Mouse (Mus musculus) heart, embryonic 16.5 days (tissue): ENCODE measurements around the gene Scamp1. TPM values are rescaled to one million over a fixed set of nuclear protein-coding genes. Genes with fewer than 3 reads are reported as not detected.
"Not testable (repeated sequence)": the region's sequence is repeated elsewhere in the genome, so short reads cannot be mapped to it uniquely, and the experiment has no call there.

Experiments
- ATAC-seq: fragments of 200-750 bp; cut with Nextera tagmentation; replicated peaks from 2 replicates; pipeline ENCODE4 v1.8.0; 2017; ENCODE audit warnings: moderate number of reproducible peaks; ENCODE audit not compliant: insufficient read depth, low FRiP score; ENCODE audit errors: extremely low read depth
- H3K27ac ChIP-seq: fragments of 300-500 bp; sonication (generic); 2 replicates; pipeline ENCODE4 v1.5.1; 2014; ENCODE audit warnings: mild to moderate bottlenecking, low read length, control low read depth, moderate library complexity
- H3K27me3 ChIP-seq: fragments of 300-500 bp; sonication (generic); 2 replicates; pipeline ENCODE4 v1.6.1; 2014; ENCODE audit warnings: low read length, mixed read lengths; ENCODE audit not compliant: control insufficient read depth, insufficient read depth
- H3K36me3 ChIP-seq: fragments of 300-500 bp; sonication (generic); 2 replicates; pipeline ENCODE4 v1.6.1; 2014; ENCODE audit not compliant: control insufficient read depth, insufficient read depth
- H3K4me1 ChIP-seq: fragments of 300-500 bp; sonication (generic); 2 replicates; pipeline ENCODE4 v1.6.1; 2014; ENCODE audit warnings: low read length, mixed read lengths; ENCODE audit not compliant: control insufficient read depth, insufficient read depth
- H3K4me2 ChIP-seq: fragments of 300-500 bp; sonication (generic); 2 replicates; pipeline ENCODE4 v1.6.1; 2014; ENCODE audit warnings: low read depth, mild to moderate bottlenecking, control low read depth, low read length
- H3K4me3 ChIP-seq: fragments of 300-500 bp; sonication (generic); 2 replicates; pipeline ENCODE4 v1.5.1; 2014; ENCODE audit warnings: mild to moderate bottlenecking, control low read depth, low read length
- H3K9ac ChIP-seq: fragments of 300-500 bp; sonication (generic); 2 replicates; pipeline ENCODE4 v1.6.1; 2014; ENCODE audit warnings: low read length, control low read depth
- H3K9me3 ChIP-seq: fragments of 300-500 bp; sonication (generic); replicated peaks from 2 replicates; pipeline ENCODE4 v1.6.1; 2016; ENCODE audit warnings: low read length; ENCODE audit not compliant: control insufficient read depth
- WGBS: fragments of 180-500 bp; shearing (Covaris S2); extraction: QIAGEN DNeasy Blood & Tissue Kit; methylation state at CpG from one replicate; pipeline ENCODE4 v1.1.7; 2014; 5-methylcytosine and 5-hydroxymethylcytosine counted together
- polyA plus RNA-seq: library from polyadenylated mRNA; unstranded; fragments of >200 nt; fragmentation: Nextera tagmentation; extraction: Ambion mirVana; gene quantifications from 2 replicates; pipeline ENCODE4 v1.2.1, GENCODE M21; 2015

The Scamp1 gene
- 25.0 and 25.9 TPM in 2 replicates for polyA plus RNA-seq

GRCm38 (mm10) chr13:94285281-94285871, at the start of gene Scamp1:
Scamp1 (minus strand) TSS chr13:94285857.
- no peaks in the 10 kb centered on the region for H3K9me3 ChIP-seq
- no peaks in the 10 kb centered on the region for H3K36me3 ChIP-seq
- peak within 1 kb of the TSS; percentile 92 for H3K4me2 ChIP-seq
- peak within 1 kb of the TSS; percentile 96 for H3K9ac ChIP-seq
- H3K4me3 ChIP-seq, result peak within 1 kb of the TSS; percentile 91
- H3K27me3 ChIP-seq, result no peaks in the 10 kb centered on the region
- ATAC-seq, result peak; percentile 98
- H3K4me1 ChIP-seq, result peaks cover 6% of the 10 kb centered on the region
- peak within 1 kb of the TSS; percentile 81 for H3K27ac ChIP-seq
- WGBS, result under 1% methylated on average over 62 of the region's 62 CpGs

GRCm38 (mm10) chr13:94330392-94330979, 44.8 kb upstream of the Scamp1 start:
- no peak overlapping the region for H3K4me2 ChIP-seq
- no peak overlapping the region for H3K9ac ChIP-seq
- H3K9me3 ChIP-seq, result no peaks in the 10 kb centered on the region
- H3K27me3 ChIP-seq, result no peaks in the 10 kb centered on the region
- no peak for ATAC-seq
- no peak overlapping the region for H3K27ac ChIP-seq
- 62% methylated on average over 3 of the region's 3 CpGs for WGBS
- no peaks in the 10 kb centered on the region for H3K4me1 ChIP-seq
- H3K36me3 ChIP-seq, result no peaks in the 10 kb centered on the region
- H3K4me3 ChIP-seq, result no peak overlapping the region

DNA sequence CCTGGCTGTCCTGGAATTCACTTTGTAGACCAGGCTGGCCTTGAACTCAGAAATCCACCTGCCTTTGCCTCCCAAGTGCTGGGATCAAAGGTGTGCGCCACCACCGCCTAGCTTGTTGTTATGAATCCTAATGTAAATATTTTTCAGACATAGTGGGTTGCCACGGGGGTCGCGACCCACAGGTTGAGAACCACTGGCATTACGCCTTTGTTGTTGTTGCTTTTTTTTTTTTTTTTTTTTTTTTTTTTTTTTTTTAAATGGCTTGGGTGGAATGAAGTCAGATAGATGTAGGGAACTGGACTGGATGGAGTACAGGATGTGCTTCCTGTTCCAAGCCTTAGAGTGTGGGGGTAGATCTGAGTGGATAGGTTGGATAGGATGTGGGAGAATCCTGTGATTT, 43.3 kb upstream of the Scamp1 start:
- H3K9me3 ChIP-seq, H3K36me3 ChIP-seq, H3K4me2 ChIP-seq, H3K4me1 ChIP-seq, ATAC-seq, H3K27me3 ChIP-seq, H3K4me3 ChIP-seq, H3K27ac ChIP-seq, H3K9ac ChIP-seq: not testable (repeated sequence)
- 92% methylated on average over 6 of the region's 6 CpGs for WGBS

- H3K4me1 ChIP-seq, result no peaks in the 10 kb centered on the region
- H3K4me2 ChIP-seq, result no peak overlapping the region
- 56% methylated on average over 3 of the region's 3 CpGs for WGBS
- H3K36me3 ChIP-seq, result no peaks in the 10 kb centered on the region
- H3K9me3 ChIP-seq, result peaks cover 6% of the 10 kb centered on the region
- no peak for ATAC-seq
- no peaks in the 10 kb centered on the region for H3K27me3 ChIP-seq
- H3K4me3 ChIP-seq, result no peak overlapping the region
- no peak overlapping the region for H3K9ac ChIP-seq
- H3K27ac ChIP-seq, result no peak overlapping the region
Observed at GRCm38 (mm10) chr13:94328063-94328462, 42.4 kb upstream of the Scamp1 start.

DNA sequence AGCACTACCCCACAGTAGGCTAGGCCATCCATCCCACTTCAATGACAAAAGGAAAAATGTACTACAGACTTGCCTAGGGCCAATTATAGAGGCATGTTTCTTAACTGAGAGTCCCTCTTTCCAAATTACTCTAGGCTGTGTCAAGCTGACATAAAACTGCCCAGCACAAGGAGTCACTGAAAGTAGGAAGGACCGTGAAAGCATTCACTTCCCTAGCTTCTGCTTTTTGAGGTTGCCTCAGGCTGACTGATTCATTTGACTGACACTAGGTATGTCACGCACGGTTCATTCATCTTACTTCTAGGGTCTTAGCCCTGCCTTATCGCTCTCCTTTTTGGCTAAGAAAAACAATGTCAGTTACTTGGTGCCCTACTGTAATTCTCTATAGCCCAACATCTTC, 36.8 kb upstream of the Scamp1 start:
- Histone ChIP-seq H3K27me3 (no peaks in the 10 kb centered on the region), H3K27ac (no peak overlapping the region), H3K9ac (no peak overlapping the region), H3K4me1 (no peaks in the 10 kb centered on the region), H3K4me2 (no peak overlapping the region), H3K36me3 (no peaks in the 10 kb centered on the region), H3K4me3 (no peak overlapping the region), H3K9me3 (peaks cover 6% of the 10 kb centered on the region)
- WGBS, result 88% methylated on average over 4 of the region's 4 CpGs
- no peak for ATAC-seq

- no peaks in the 10 kb centered on the region for H3K27me3 ChIP-seq
- ATAC-seq, result no peak
- H3K4me1 ChIP-seq, result no peaks in the 10 kb centered on the region
- no peak overlapping the region for H3K27ac ChIP-seq
- no peak overlapping the region for H3K4me3 ChIP-seq
- 64% methylated on average over 1 of the region's 1 CpGs for WGBS
- no peak overlapping the region for H3K9ac ChIP-seq
- H3K9me3 ChIP-seq, result peaks cover 6% of the 10 kb centered on the region
- H3K4me2 ChIP-seq, result no peak overlapping the region
- no peaks in the 10 kb centered on the region for H3K36me3 ChIP-seq
Observed at GRCm38 (mm10) chr13:94321094-94321792, 35.6 kb upstream of the Scamp1 start.

GRCm38 (mm10) chr13:94316975-94317511, 31.4 kb upstream of the Scamp1 start:
- no peak overlapping the region for H3K27ac ChIP-seq
- H3K4me3 ChIP-seq, result no peak overlapping the region
- no peak overlapping the region for H3K4me2 ChIP-seq
- H3K36me3 ChIP-seq, result no peaks in the 10 kb centered on the region
- WGBS, result 84% methylated on average over 10 of the region's 10 CpGs
- no peak for ATAC-seq
- no peaks in the 10 kb centered on the region for H3K9me3 ChIP-seq
- no peaks in the 10 kb centered on the region for H3K4me1 ChIP-seq
- H3K9ac ChIP-seq, result no peak overlapping the region
- H3K27me3 ChIP-seq, result no peaks in the 10 kb centered on the region

DNA sequence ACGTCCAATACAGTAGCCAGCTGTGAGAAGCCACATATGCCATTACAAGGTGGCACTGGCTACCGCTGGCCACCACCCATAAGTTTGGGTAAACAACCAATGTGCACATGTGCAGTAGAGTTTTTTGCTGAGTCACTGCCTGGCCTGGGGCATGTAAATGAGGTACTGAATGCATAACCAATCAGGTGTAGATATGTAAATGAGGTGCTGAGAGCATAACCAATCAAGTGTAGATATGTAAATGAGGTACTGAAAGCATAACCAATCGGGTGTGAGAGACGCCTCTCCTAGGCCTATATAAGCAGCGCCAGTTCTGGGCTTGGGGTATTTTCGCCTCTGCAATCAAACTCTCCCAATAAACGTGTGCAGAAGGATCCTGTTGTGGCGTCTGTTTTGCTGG, 27.2 kb upstream of the Scamp1 start:
- H3K36me3 ChIP-seq, H3K4me3 ChIP-seq, H3K4me1 ChIP-seq, ATAC-seq, H3K4me2 ChIP-seq, H3K9ac ChIP-seq, H3K27me3 ChIP-seq, H3K9me3 ChIP-seq, H3K27ac ChIP-seq: not testable (repeated sequence)
- WGBS, result 88% methylated on average over 8 of the region's 8 CpGs

GRCm38 (mm10) chr13:94308279-94308678, 22.6 kb upstream of the Scamp1 start:
- H3K4me2 ChIP-seq, result no peak overlapping the region
- H3K27me3 ChIP-seq, result no peaks in the 10 kb centered on the region
- H3K36me3 ChIP-seq, result no peaks in the 10 kb centered on the region
- 34% methylated on average over 2 of the region's 2 CpGs for WGBS
- ATAC-seq, result no peak
- H3K4me3 ChIP-seq, result no peak overlapping the region
- H3K9me3 ChIP-seq, result no peaks in the 10 kb centered on the region
- H3K27ac ChIP-seq, result no peak overlapping the region
- 0 out of 2 replicates have a peak, but pooled peaks cover 2% of the 10 kb centered on the region for H3K4me1 ChIP-seq
- no peak overlapping the region for H3K9ac ChIP-seq
